Mouse (Mus musculus) cerebellum, postnatal 4 days (tissue): Measurements from ENCODE around the gene 1110032A03Rik.

Experiments used
- DNase-seq, 2 experiments: peaks; one replicate each; pipeline ENCODE4 v3.0.0; 2022; ENCODE audit warnings: low spot score in 2 of 2, mixed read lengths in 1 of 2

Gene 1110032A03Rik

DNA sequence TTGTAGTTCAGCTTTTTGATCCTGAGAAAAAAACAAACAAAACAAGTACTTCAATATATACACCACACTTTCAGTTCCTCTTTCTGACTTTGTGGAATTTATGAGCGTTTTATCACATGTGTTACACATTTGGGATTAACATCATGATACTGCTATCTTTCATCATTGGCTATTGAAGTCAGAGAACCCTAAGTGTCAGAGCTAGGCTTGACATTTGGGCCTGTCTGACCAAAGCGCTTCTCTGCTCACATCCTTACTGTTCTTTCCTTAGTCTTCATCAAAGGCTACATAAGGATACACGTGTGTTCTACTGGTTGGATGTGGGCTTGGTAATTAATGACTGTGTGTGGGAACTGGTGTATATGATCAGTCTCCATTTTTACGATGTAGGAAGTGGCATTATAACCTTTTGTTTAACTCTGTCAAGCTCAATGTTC lies 1.3 kb downstream of the 1110032A03Rik start:
- DNase-seq: no peak

GRCm38 (mm10) chr9:50770011-50770410 lies 5.3 kb downstream of the 1110032A03Rik start:
- no peak for DNase-seq

- peak; percentile 96 to 97 for DNase-seq
Measured at GRCm38 (mm10) chr9:50768107-50769002, 7.0 kb downstream of the 1110032A03Rik start, which contains the start of gene Fdxacb1. TSS of gene Fdxacb1 (plus strand) at chr9:50768236.

DNA sequence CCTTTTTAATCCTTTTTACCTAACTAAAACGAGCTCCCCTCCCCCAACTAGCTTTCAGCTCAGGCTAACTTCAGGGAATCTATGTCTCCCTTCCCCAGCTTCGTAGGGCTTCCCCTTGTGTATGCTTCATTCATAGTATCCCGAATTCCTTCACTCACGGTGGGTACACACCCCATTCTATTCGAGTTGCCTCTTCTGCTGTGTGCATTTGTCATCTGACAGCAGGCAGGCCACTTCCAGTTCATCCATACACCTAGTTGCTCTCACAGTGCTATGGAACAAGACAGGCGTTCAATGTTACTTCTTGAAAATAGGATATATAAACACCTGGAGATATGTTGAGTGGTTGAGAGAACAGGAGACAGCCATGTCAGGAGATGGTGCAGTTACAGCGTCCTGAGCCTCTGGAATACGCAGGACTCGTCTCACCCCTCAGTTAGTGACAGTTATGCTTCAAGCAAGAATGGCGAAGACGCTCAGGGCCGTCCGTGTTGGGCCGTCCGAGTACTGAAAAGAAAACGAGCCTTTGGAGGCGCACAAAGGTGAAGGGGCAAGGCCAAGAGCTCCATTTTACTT lies 7.7 kb downstream of the 1110032A03Rik start:
- no peak for DNase-seq

DNA sequence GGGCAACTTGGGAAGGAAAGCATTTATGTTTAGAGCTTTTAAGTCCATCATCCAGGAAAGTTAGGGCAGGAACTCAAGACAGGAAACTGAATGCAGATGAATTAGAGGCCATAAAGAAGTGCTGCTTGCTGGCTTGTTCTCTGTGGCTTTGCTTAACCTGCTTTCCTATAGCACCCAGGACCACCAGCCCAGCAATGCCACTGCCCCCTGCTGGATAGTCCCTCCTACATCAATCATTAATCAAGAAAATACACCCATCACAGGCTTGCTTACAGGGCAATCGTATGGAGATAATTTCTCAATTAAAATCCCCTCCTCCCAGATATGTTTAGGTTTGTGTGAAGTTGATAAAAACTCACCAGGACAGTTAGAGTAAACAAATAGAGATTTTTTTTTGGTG lies 12.0 kb downstream of the 1110032A03Rik start:
- DNase-seq: no peak

GRCm38 (mm10) chr9:50761520-50762243 lies 13.6 kb downstream of the 1110032A03Rik start:
- no peak for DNase-seq

DNA sequence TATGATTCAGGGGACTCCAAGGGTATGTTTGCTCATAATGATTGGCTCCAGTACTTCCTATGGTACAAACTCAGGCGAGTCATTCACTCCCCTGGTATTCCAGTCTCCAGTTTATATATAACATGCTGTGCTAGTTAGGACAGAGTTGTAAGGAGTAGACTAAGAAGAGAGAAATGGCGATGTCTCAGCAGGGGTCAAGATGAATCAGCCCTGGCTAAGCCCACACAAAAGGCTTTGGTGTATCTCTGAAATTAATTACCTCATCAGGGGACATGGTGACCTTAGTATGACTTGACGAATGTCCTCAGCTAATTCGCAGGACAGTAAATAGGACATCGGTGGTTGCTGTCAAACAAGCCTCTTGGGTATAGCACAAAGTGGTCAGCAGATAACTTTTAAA lies 18.6 kb downstream of the 1110032A03Rik start:
- no peak for DNase-seq

DNA sequence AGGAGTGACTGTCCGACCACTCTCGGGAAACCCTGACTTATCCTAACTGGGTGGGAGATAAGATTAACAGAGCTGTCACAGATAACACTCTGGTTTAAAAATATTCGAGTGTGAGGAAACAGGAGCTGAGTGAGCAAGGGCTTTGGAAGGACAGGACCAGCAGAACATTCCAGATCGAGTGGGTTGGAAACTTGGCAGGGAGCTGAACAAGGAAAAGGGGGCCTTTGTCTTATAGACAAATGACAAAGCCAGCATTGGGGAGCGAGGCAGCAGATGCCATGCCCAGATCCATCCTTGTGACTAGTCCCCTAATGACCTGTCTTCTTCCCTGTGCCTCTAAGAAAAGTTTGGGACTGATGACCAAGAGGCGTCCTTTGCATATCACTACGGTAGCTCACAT lies 21.4 kb downstream of the 1110032A03Rik start:
- DNase-seq: no peak

- peak in 1 of 2 experiments; percentile 46 for DNase-seq
Measured at GRCm38 (mm10) chr9:50752784-50753615, 22.3 kb downstream of the 1110032A03Rik start.

- no peak for DNase-seq
Measured at GRCm38 (mm10) chr9:50752054-50752602, 23.2 kb downstream of the 1110032A03Rik start, which contains the start of gene Hspb2. TSS of gene Hspb2 (minus strand) at chr9:50752354.

GRCm38 (mm10) chr9:50751323-50751722 lies 24.0 kb downstream of the 1110032A03Rik start, which contains the start of gene Cryab:
TSS of gene Cryab (plus strand) at chr9:50751325.
- no peak for DNase-seq

- DNase-seq: no peak
Measured at GRCm38 (mm10) chr9:50750706-50751105, 24.6 kb downstream of the 1110032A03Rik start.

DNA sequence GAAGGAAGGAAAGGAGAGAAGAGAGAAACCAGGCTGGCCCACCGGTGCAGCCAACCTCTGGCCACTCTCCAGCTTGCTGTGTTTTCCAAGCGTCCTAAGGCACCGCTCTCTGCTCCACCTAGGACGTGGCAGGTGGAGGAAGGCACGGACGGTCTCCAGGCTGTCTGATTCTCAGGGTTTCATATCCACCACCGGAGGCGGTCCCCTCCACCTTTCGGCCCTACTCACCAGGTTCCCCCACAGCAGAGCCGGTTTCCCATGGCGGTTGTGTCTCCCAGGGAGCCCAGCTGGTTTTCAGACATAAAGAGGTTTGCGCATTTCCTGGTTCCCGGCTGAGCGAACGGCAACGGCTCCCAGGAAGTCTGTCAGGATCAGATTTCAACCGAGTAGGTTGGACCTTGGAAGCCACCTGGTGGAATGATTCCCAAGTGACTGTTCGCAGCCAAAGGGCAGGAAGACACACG lies 29.1 kb downstream of the 1110032A03Rik start, which contains the start of gene 2310030G06Rik:
Gene 2310030G06Rik, minus strand, starts transcription at position 323 of the 464 bp plus-strand sequence.
- no peak for DNase-seq

- no peak for DNase-seq
Measured at GRCm38 (mm10) chr9:50745806-50746205, 29.5 kb downstream of the 1110032A03Rik start.

DNA sequence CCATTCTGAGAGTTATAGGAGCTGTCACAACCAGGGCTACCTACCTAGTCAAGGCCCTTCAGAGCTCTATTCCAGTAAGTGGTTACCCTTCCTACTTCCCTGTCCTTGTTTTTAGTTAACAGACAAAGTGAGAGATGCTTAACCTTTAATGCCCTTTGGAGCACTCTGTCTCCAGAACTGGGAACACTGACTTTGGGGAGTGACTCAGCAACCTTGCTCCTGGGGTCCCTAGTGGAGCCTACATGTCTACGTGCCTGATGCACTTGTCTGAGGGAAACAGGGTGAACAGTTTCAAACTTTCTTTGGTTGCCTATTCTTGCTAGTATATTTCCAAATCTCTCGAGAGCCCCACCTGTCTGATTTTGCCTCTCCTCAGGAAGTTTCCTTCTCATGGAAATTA lies 32.6 kb downstream of the 1110032A03Rik start:
- no peak for DNase-seq

GRCm38 (mm10) chr9:50742261-50742660 lies 33.1 kb downstream of the 1110032A03Rik start:
- DNase-seq: no peak

GRCm38 (mm10) chr9:50740867-50741784 lies 34.2 kb downstream of the 1110032A03Rik start:
- no peak for DNase-seq

GRCm38 (mm10) chr9:50738914-50739870 lies 36.1 kb downstream of the 1110032A03Rik start, which contains the start of gene Dixdc1:
TSS of gene Dixdc1 (minus strand) at chr9:50739517.
- DNase-seq: peak; percentile 86 to 92
